Mouse (Mus musculus) hindbrain, embryonic 15.5 days (tissue): ENCODE measurements around the gene Gm11127. TPM values are rescaled to one million over a fixed set of nuclear protein-coding genes. Genes with fewer than 3 reads are reported as not detected.
"Not testable (repeated sequence)": the region's sequence is repeated elsewhere in the genome, so short reads cannot be mapped to it uniquely, and the experiment has no call there.

Experiments
- ATAC-seq: fragments of 200-750 bp; cut with Nextera tagmentation; 2 replicates; pipeline ENCODE4 v1.8.0; 2017; ENCODE audit warnings: low read depth, moderate number of reproducible peaks, moderate TSS enrichment; ENCODE audit not compliant: low FRiP score
- H3K27ac ChIP-seq: fragments of 300-500 bp; sonication (generic); replicated peaks from 2 replicates; pipeline ENCODE4 v1.5.1; 2015; ENCODE audit warnings: mild to moderate bottlenecking, inconsistent platforms
- H3K27me3 ChIP-seq: fragments of 300-500 bp; sonication (generic); 2 replicates; pipeline ENCODE4 v1.6.1; 2015; ENCODE audit warnings: control low read depth, inconsistent platforms
- H3K36me3 ChIP-seq: fragments of 300-500 bp; sonication (generic); 2 replicates; pipeline ENCODE4 v1.6.1; 2015; ENCODE audit warnings: control low read depth, inconsistent platforms
- H3K4me1 ChIP-seq: fragments of 300-500 bp; sonication (generic); replicated peaks from 2 replicates; pipeline ENCODE4 v1.6.1; 2015; ENCODE audit warnings: control low read depth, inconsistent platforms
- H3K4me2 ChIP-seq: fragments of 300-500 bp; sonication (generic); 2 replicates; pipeline ENCODE4 v1.6.1; 2015; ENCODE audit warnings: moderate library complexity, mild to moderate bottlenecking, inconsistent platforms
- H3K4me3 ChIP-seq: fragments of 300-500 bp; sonication (generic); 2 replicates; pipeline ENCODE4 v1.5.1; 2015; ENCODE audit warnings: mild to moderate bottlenecking, inconsistent platforms
- H3K9ac ChIP-seq: fragments of 300-500 bp; sonication (generic); 2 replicates; pipeline ENCODE4 v1.6.1; 2015; ENCODE audit warnings: inconsistent platforms
- H3K9me3 ChIP-seq: fragments of 300-500 bp; sonication (generic); 2 replicates; pipeline ENCODE4 v1.6.1; 2016; ENCODE audit warnings: control low read depth, inconsistent platforms
- WGBS: fragments of 180-500 bp; shearing (Covaris S2); methylation state at CpG from one replicate; pipeline ENCODE4 v1.1.7; 2015; 5-methylcytosine and 5-hydroxymethylcytosine counted together
- polyA plus RNA-seq: library from polyadenylated mRNA; unstranded; fragments of >200 nt; fragmentation: Nextera tagmentation; extraction: Ambion mirVana; gene quantifications from 2 replicates; pipeline ENCODE4 v1.2.1, GENCODE M21; 2015

Gm11127 gene
- polyA plus RNA-seq, 1 experiment from 2014 or later = not detected

GRCm38 (mm10) chr17:36057927-36058326 lies 244 bp downstream of the Gm11127 start:
- not testable (repeated sequence) for H3K4me1 ChIP-seq, H3K27ac ChIP-seq, ATAC-seq, H3K36me3 ChIP-seq, H3K27me3 ChIP-seq, H3K4me2 ChIP-seq, H3K9ac ChIP-seq, H3K9me3 ChIP-seq, H3K4me3 ChIP-seq
- WGBS = 90% methylated on average over 25 of the region's 25 CpGs

- Histone ChIP-seq H3K4me3 (peak overlapping the region; percentile 40; the same call in 1 of the 2 replicates), H3K27me3 (no peaks in the 10 kb centered on the region), H3K4me2 (peak overlapping the region; percentile 81), H3K36me3 (no peaks in the 10 kb centered on the region), H3K9me3 (no peaks in the 10 kb centered on the region), H3K9ac (no peak overlapping the region), H3K27ac (no peak overlapping the region), H3K4me1 (peaks cover 8% of the 10 kb centered on the region; the same call in 1 of the 2 replicates)
- ATAC-seq = no peak
- 84% methylated on average over 3 of the region's 3 CpGs for WGBS
Observed at GRCm38 (mm10) chr17:36043286-36043685, 14.9 kb downstream of the Gm11127 start.

- ATAC-seq = peak; percentile 95
- Histone ChIP-seq H3K9ac (peak within 1 kb of the TSS; percentile 25; the same call in 1 of the 2 replicates), H3K4me2 (peak within 1 kb of the TSS; percentile 81), H3K4me3 (peak within 1 kb of the TSS; percentile 40)
- H3K27me3 ChIP-seq, H3K27ac ChIP-seq, H3K36me3 ChIP-seq, H3K9me3 ChIP-seq, H3K4me1 ChIP-seq: not testable (repeated sequence)
- under 1% methylated on average over 12 of the region's 12 CpGs for WGBS
Observed at GRCm38 (mm10) chr17:36042610-36043169, 15.5 kb downstream of the Gm11127 start, which contains the start of the genes H2-T22 and Gm6034. TSS of gene H2-T22 (minus strand) at chr17:36042747. TSS of gene Gm6034 (plus strand) at chr17:36042961.

- H3K9me3 ChIP-seq, H3K4me1 ChIP-seq, H3K27ac ChIP-seq, H3K27me3 ChIP-seq, H3K36me3 ChIP-seq: not testable (repeated sequence)
- peak overlapping the region; percentile 81 for H3K4me2 ChIP-seq
- peak; percentile 54; the same call in 1 of the 2 replicates for ATAC-seq
- H3K9ac ChIP-seq = peak overlapping the region; percentile 25; the same call in 1 of the 2 replicates
- WGBS = 2% methylated on average over 18 of the region's 19 CpGs
- H3K4me3 ChIP-seq = peak overlapping the region; percentile 40
Observed at GRCm38 (mm10) chr17:36042055-36042454, 16.1 kb downstream of the Gm11127 start.

GRCm38 (mm10) chr17:36040604-36041003 lies 17.6 kb downstream of the Gm11127 start:
- H3K4me2 ChIP-seq = not testable (repeated sequence)

GRCm38 (mm10) chr17:36036126-36036525 lies 22.0 kb downstream of the Gm11127 start:
- ATAC-seq = not testable (repeated sequence)
- 86% methylated on average over 13 of the region's 13 CpGs for WGBS

More at GRCm38 (mm10) chr17:36040604-36041003, 17.6 kb downstream of the Gm11127 start:
- not testable (repeated sequence) for ATAC-seq, H3K9ac ChIP-seq, H3K36me3 ChIP-seq, H3K27me3 ChIP-seq, H3K9me3 ChIP-seq, H3K4me1 ChIP-seq, H3K4me3 ChIP-seq, H3K27ac ChIP-seq
- WGBS = 91% methylated on average over 2 of the region's 2 CpGs

GRCm38 (mm10) chr17:36035010-36035638 lies 23.0 kb downstream of the Gm11127 start:
- not testable (repeated sequence) for H3K4me2 ChIP-seq, H3K36me3 ChIP-seq, ATAC-seq, H3K9me3 ChIP-seq, H3K9ac ChIP-seq, H3K27ac ChIP-seq, H3K27me3 ChIP-seq, H3K4me3 ChIP-seq
- 42% methylated on average over 3 of the region's 3 CpGs for WGBS
- peaks cover 13% of the 10 kb centered on the region for H3K4me1 ChIP-seq

More at GRCm38 (mm10) chr17:36036126-36036525, 22.0 kb downstream of the Gm11127 start:
- not testable (repeated sequence) for H3K4me2 ChIP-seq, H3K9me3 ChIP-seq, H3K4me3 ChIP-seq, H3K9ac ChIP-seq, H3K27me3 ChIP-seq, H3K36me3 ChIP-seq, H3K27ac ChIP-seq
- H3K4me1 ChIP-seq = peaks cover 13% of the 10 kb centered on the region

- 58% methylated on average over 3 of the region's 3 CpGs for WGBS
- H3K4me3 ChIP-seq, H3K9me3 ChIP-seq, H3K36me3 ChIP-seq, H3K27ac ChIP-seq, ATAC-seq, H3K27me3 ChIP-seq, H3K9ac ChIP-seq, H3K4me2 ChIP-seq: not testable (repeated sequence)
- peaks cover 13% of the 10 kb centered on the region for H3K4me1 ChIP-seq
Observed at GRCm38 (mm10) chr17:36034524-36034923, 23.6 kb downstream of the Gm11127 start.

GRCm38 (mm10) chr17:36032351-36032875 lies 25.8 kb downstream of the Gm11127 start, which contains the start of gene H2-T23:
TSS of gene H2-T23 (minus strand) at chr17:36032855.
- H3K36me3 ChIP-seq, H3K27me3 ChIP-seq, H3K27ac ChIP-seq, H3K9me3 ChIP-seq: not testable (repeated sequence)
- H3K4me1 ChIP-seq = peaks cover 13% of the 10 kb centered on the region
- WGBS = under 1% methylated on average over 22 of the region's 25 CpGs
- ATAC-seq = peak; percentile 35; the same call in 1 of the 2 replicates
- peak within 1 kb of the TSS; percentile 48 for H3K4me3 ChIP-seq
- H3K9ac ChIP-seq = peak within 1 kb of the TSS; percentile 38
- H3K4me2 ChIP-seq = peak within 1 kb of the TSS; percentile 90

- peaks cover 13% of the 10 kb centered on the region for H3K4me1 ChIP-seq
- H3K4me3 ChIP-seq = peak overlapping the region; percentile 48
- H3K9ac ChIP-seq = peak overlapping the region; percentile 38
- 2% methylated on average over 40 of the region's 40 CpGs for WGBS
- not testable (repeated sequence) for H3K36me3 ChIP-seq, H3K27ac ChIP-seq, H3K9me3 ChIP-seq, H3K27me3 ChIP-seq
- H3K4me2 ChIP-seq = peak overlapping the region; percentile 90
- peak; percentile 82 for ATAC-seq
Observed at GRCm38 (mm10) chr17:36031583-36032331, 26.4 kb downstream of the Gm11127 start.

GRCm38 (mm10) chr17:36030703-36031582 lies 27.2 kb downstream of the Gm11127 start:
- peak overlapping the region; percentile 90 for H3K4me2 ChIP-seq
- H3K9me3 ChIP-seq, H3K27ac ChIP-seq, H3K27me3 ChIP-seq, H3K36me3 ChIP-seq: not testable (repeated sequence)
- ATAC-seq = 0 out of 2 replicates have a peak, but pooled peaks have one; percentile 2
- H3K9ac ChIP-seq = 0 out of 2 replicates have a peak overlapping the region, but pooled peaks have one; percentile 38
- H3K4me1 ChIP-seq = peaks cover 13% of the 10 kb centered on the region
- H3K4me3 ChIP-seq = peak overlapping the region; percentile 48
- whole genome bisulfite sequencing = 40% methylated on average over 7 of the region's 8 CpGs
